Mouse (Mus musculus): ENCODE data around the gene Hist1h4h. TPM values are rescaled to one million over a fixed set of nuclear protein-coding genes. Genes with fewer than 3 reads are reported as not detected.

The Hist1h4h gene
- polyA plus RNA-seq, 1 experiment from 2014 or later = 2.9 TPM

GRCm38 (mm10) chr13:23576351-23576881 is 45.6 kb downstream of the Hist1h4h start:
- Histone ChIP-seq H3K4me2 (ENCODE audit: low read length) (peak overlapping the region; percentile 75), H3K4me1 (replicated peaks; ENCODE audit: control insufficient read depth, insufficient read depth, low read length) (peaks cover 24% of the 10 kb centered on the region), H3K4me3 (replicated peaks; ENCODE audit: low read length) (peak overlapping the region; percentile 49), H3K27ac (ENCODE audit: low read length) (peak overlapping the region; percentile 1; the same call in 1 of the 2 replicates), H3K36me3 (ENCODE audit: control insufficient read depth, insufficient read depth) (no peaks in the 10 kb centered on the region), H3K9me3 (ENCODE audit: control insufficient read depth, low read length) (no peaks in the 10 kb centered on the region), H3K9ac (replicated peaks; ENCODE audit: low read depth, low read length) (peak overlapping the region; percentile 64), H3K27me3 (replicated peaks; ENCODE audit: control insufficient read depth, insufficient read depth, low read length) (no peaks in the 10 kb centered on the region)
- ATAC-seq = no peak
- 2% methylated on average over 7 of the region's 7 CpGs for WGBS

GRCm38 (mm10) chr13:23576906-23577639 is 46.2 kb downstream of the Hist1h4h start:
- no peak overlapping the region for H3K27ac ChIP-seq (ENCODE audit: low read length)
- H3K9me3 ChIP-seq (ENCODE audit: control insufficient read depth, low read length) = no peaks in the 10 kb centered on the region
- H3K27me3 ChIP-seq (replicated peaks; ENCODE audit: control insufficient read depth, insufficient read depth, low read length) = no peaks in the 10 kb centered on the region
- H3K4me2 ChIP-seq (ENCODE audit: low read length) = peak overlapping the region; percentile 75
- peaks cover 28% of the 10 kb centered on the region for H3K4me1 ChIP-seq (replicated peaks; ENCODE audit: control insufficient read depth, insufficient read depth, low read length)
- H3K9ac ChIP-seq (replicated peaks; ENCODE audit: low read depth, low read length) = no peak overlapping the region; the same call in 1 of the 2 replicates
- H3K4me3 ChIP-seq (replicated peaks; ENCODE audit: low read length) = peak overlapping the region; percentile 49
- WGBS = 35% methylated on average over 6 of the region's 6 CpGs
- H3K36me3 ChIP-seq (ENCODE audit: control insufficient read depth, insufficient read depth) = no peaks in the 10 kb centered on the region
- no peak for ATAC-seq

- H3K4me1 ChIP-seq (replicated peaks; ENCODE audit: control insufficient read depth, insufficient read depth, low read length) = peaks cover 30% of the 10 kb centered on the region
- no peak overlapping the region for H3K4me2 ChIP-seq (ENCODE audit: low read length)
- H3K4me3 ChIP-seq (replicated peaks; ENCODE audit: low read length) = no peak overlapping the region
- no peak for ATAC-seq
- no peaks in the 10 kb centered on the region for H3K9me3 ChIP-seq (ENCODE audit: control insufficient read depth, low read length)
- no peak overlapping the region for H3K9ac ChIP-seq (replicated peaks; ENCODE audit: low read depth, low read length)
- whole genome bisulfite sequencing = 86% methylated on average over 1 of the region's 1 CpGs
- no peak overlapping the region for H3K27ac ChIP-seq (ENCODE audit: low read length)
- no peaks in the 10 kb centered on the region for H3K36me3 ChIP-seq (ENCODE audit: control insufficient read depth, insufficient read depth)
- H3K27me3 ChIP-seq (replicated peaks; ENCODE audit: control insufficient read depth, insufficient read depth, low read length) = no peaks in the 10 kb centered on the region
Measured at GRCm38 (mm10) chr13:23577835-23578234, 47.0 kb downstream of the Hist1h4h start.

Small RNA genes lying within 50 kb of the gene (microRNA-seq; reads per million reads assigned to microRNA genes)
- gene Gm44297 (not detected), gene Gm44359 (not detected), gene Gm44394 (not detected), gene n-TStga1 (not detected)

Other genes starting within 250 kb of the Hist1h4h start
- 62.5 and 72.6 TPM in 2 replicates for gene Zfp322a, start 161.8 kb upstream of the Hist1h4h start, polyA plus RNA-seq (2015; fragmentation: Nextera tagmentation; extraction: Ambion mirVana)
- 12.7 and 13.0 TPM in 2 replicates for gene Abt1, start 107.2 kb upstream of the Hist1h4h start, polyA plus RNA-seq (2015; fragmentation: Nextera tagmentation; extraction: Ambion mirVana)
- gene Btn1a1, start 65.1 kb upstream of the Hist1h4h start, polyA plus RNA-seq (2015; fragmentation: Nextera tagmentation; extraction: Ambion mirVana) = 0.06 and 0.22 TPM in 2 replicates
- 0.18 TPM in 1 of 2 replicates, not detected in the other for gene Btn2a2, start 42.2 kb upstream of the Hist1h4h start, polyA plus RNA-seq (2015; fragmentation: Nextera tagmentation; extraction: Ambion mirVana)
- gene Hist1h2af, start 2.9 kb downstream of the Hist1h4h start, polyA plus RNA-seq (2015; fragmentation: Nextera tagmentation; extraction: Ambion mirVana) = not detected in 2 replicates
- gene Hist1h3g, start 4.4 kb downstream of the Hist1h4h start, polyA plus RNA-seq (2015; fragmentation: Nextera tagmentation; extraction: Ambion mirVana) = 1.5 and 3.2 TPM in 2 replicates
- 0.23 and 0.47 TPM in 2 replicates for gene Hist1h2bh, start 12.3 kb downstream of the Hist1h4h start, polyA plus RNA-seq (2015; fragmentation: Nextera tagmentation; extraction: Ambion mirVana)
- 0.30 and 0.61 TPM in 2 replicates for gene Hist1h3f, start 13.0 kb downstream of the Hist1h4h start, polyA plus RNA-seq (2015; fragmentation: Nextera tagmentation; extraction: Ambion mirVana)
- not detected in 2 replicates for gene Hist1h4f, start 20.6 kb downstream of the Hist1h4h start, polyA plus RNA-seq (2015; fragmentation: Nextera tagmentation; extraction: Ambion mirVana)
- gene Hist1h1d, start 22.2 kb downstream of the Hist1h4h start, polyA plus RNA-seq (2015; fragmentation: Nextera tagmentation; extraction: Ambion mirVana) = 0.15 and 0.22 TPM in 2 replicates
- 2.0 and 3.4 TPM in 2 replicates for gene Hist1h3e, start 31.3 kb downstream of the Hist1h4h start, polyA plus RNA-seq (2015; fragmentation: Nextera tagmentation; extraction: Ambion mirVana)
- 33.0 and 46.2 TPM in 2 replicates for gene Hist1h2ae, start 40.2 kb downstream of the Hist1h4h start, polyA plus RNA-seq (2015; fragmentation: Nextera tagmentation; extraction: Ambion mirVana)
- 2.1 and 6.2 TPM in 2 replicates for gene Hist1h2bg, start 40.3 kb downstream of the Hist1h4h start, polyA plus RNA-seq (2015; fragmentation: Nextera tagmentation; extraction: Ambion mirVana)
- gene Hist1h2bf, start 43.1 kb downstream of the Hist1h4h start, polyA plus RNA-seq (2015; fragmentation: Nextera tagmentation; extraction: Ambion mirVana) = 2.1 and 2.6 TPM in 2 replicates
- 1.2 and 3.4 TPM in 2 replicates for gene Hist1h2ad, start 43.3 kb downstream of the Hist1h4h start, polyA plus RNA-seq (2015; fragmentation: Nextera tagmentation; extraction: Ambion mirVana)
- gene Hist1h3d, start 44.7 kb downstream of the Hist1h4h start, polyA plus RNA-seq (2015; fragmentation: Nextera tagmentation; extraction: Ambion mirVana) = 2.2 and 2.8 TPM in 2 replicates
- 51.0 and 59.0 TPM in 2 replicates for gene Hist1h4d, start 50.5 kb downstream of the Hist1h4h start, polyA plus RNA-seq (2015; fragmentation: Nextera tagmentation; extraction: Ambion mirVana)
- 2.0 and 2.6 TPM in 2 replicates for gene Hist1h2be, start 90.1 kb downstream of the Hist1h4h start, polyA plus RNA-seq (2015; fragmentation: Nextera tagmentation; extraction: Ambion mirVana)
- 7.0 and 9.9 TPM in 2 replicates for gene Hist1h1e, start 91.5 kb downstream of the Hist1h4h start, polyA plus RNA-seq (2015; fragmentation: Nextera tagmentation; extraction: Ambion mirVana)
- gene Hist1h2ac, start 152.9 kb downstream of the Hist1h4h start, polyA plus RNA-seq (2015; fragmentation: Nextera tagmentation; extraction: Ambion mirVana) = 0.80 and 0.83 TPM in 2 replicates
- 27.2 and 35.5 TPM in 2 replicates for gene Hist1h2bc, start 153.1 kb downstream of the Hist1h4h start, polyA plus RNA-seq (2015; fragmentation: Nextera tagmentation; extraction: Ambion mirVana)
- gene Hist1h1t, start 164.8 kb downstream of the Hist1h4h start, polyA plus RNA-seq (2015; fragmentation: Nextera tagmentation; extraction: Ambion mirVana) = not detected in 2 replicates
- 2.1 and 2.2 TPM in 2 replicates for gene Hist1h4c, start 167.4 kb downstream of the Hist1h4h start, polyA plus RNA-seq (2015; fragmentation: Nextera tagmentation; extraction: Ambion mirVana)
- 2.1 and 3.3 TPM in 2 replicates for gene Hfe, start 179.8 kb downstream of the Hist1h4h start, polyA plus RNA-seq (2015; fragmentation: Nextera tagmentation; extraction: Ambion mirVana)
- gene Hist1h1c, start 207.8 kb downstream of the Hist1h4h start, polyA plus RNA-seq (2015; fragmentation: Nextera tagmentation; extraction: Ambion mirVana) = 16.7 and 22.7 TPM in 2 replicates
- gene Hist1h3c, start 214.6 kb downstream of the Hist1h4h start, polyA plus RNA-seq (2015; fragmentation: Nextera tagmentation; extraction: Ambion mirVana) = 1.6 and 2.0 TPM in 2 replicates
- gene Hist1h2bb, start 215.7 kb downstream of the Hist1h4h start, polyA plus RNA-seq (2015; fragmentation: Nextera tagmentation; extraction: Ambion mirVana) = 0.86 and 0.95 TPM in 2 replicates
- 14.5 and 16.2 TPM in 2 replicates for gene Hist1h2ab, start 220.1 kb downstream of the Hist1h4h start, polyA plus RNA-seq (2015; fragmentation: Nextera tagmentation; extraction: Ambion mirVana)
- gene Hist1h3b, start 221.2 kb downstream of the Hist1h4h start, polyA plus RNA-seq (2015; fragmentation: Nextera tagmentation; extraction: Ambion mirVana) = 4.9 and 6.7 TPM in 2 replicates
- 1.5 TPM in 1 of 2 replicates, not detected in the other for gene Hist1h4b, start 226.0 kb downstream of the Hist1h4h start, polyA plus RNA-seq (2015; fragmentation: Nextera tagmentation; extraction: Ambion mirVana)
- not detected in 2 replicates for gene Hist1h4a, start 230.2 kb downstream of the Hist1h4h start, polyA plus RNA-seq (2015; fragmentation: Nextera tagmentation; extraction: Ambion mirVana)
- 1.5 and 1.9 TPM in 2 replicates for gene Hist1h3a, start 231.3 kb downstream of the Hist1h4h start, polyA plus RNA-seq (2015; fragmentation: Nextera tagmentation; extraction: Ambion mirVana)
- 0.70 and 1.0 TPM in 2 replicates for gene Hist1h1a, start 232.6 kb downstream of the Hist1h4h start, polyA plus RNA-seq (2015; fragmentation: Nextera tagmentation; extraction: Ambion mirVana)
- gene Trim38, start 238.9 kb downstream of the Hist1h4h start, polyA plus RNA-seq (2015; fragmentation: Nextera tagmentation; extraction: Ambion mirVana) = not detected in 2 replicates

Data from forebrain, embryonic 16.5 days (tissue).